Mouse (Mus musculus) intestine, embryonic 16.5 days (tissue): Measurements from ENCODE around the gene Amigo3. TPM values are rescaled to one million over a fixed set of nuclear protein-coding genes. Genes with fewer than 3 reads are reported as not detected.
A peak's percentile ranks its signal among the peaks of the same experiment; 100 is the strongest.

Experiments used
- ATAC-seq: fragments of 200-750 bp; cut with Nextera tagmentation; 2 replicates; pipeline ENCODE4 v1.8.0; 2017; ENCODE audit warnings: moderate TSS enrichment, moderate library complexity
- H3K27ac ChIP-seq: fragments of 300-500 bp; sonication (generic); 2 replicates; pipeline ENCODE4 v1.5.1; 2014; ENCODE audit warnings: mild to moderate bottlenecking, low read length
- H3K27me3 ChIP-seq: fragments of 300-500 bp; sonication (generic); replicated peaks from 2 replicates; pipeline ENCODE4 v1.6.1; 2014; ENCODE audit warnings: low read length, control low read depth, mixed read lengths; ENCODE audit not compliant: control insufficient read depth, insufficient read depth
- H3K36me3 ChIP-seq: fragments of 300-500 bp; sonication (generic); 2 replicates; pipeline ENCODE4 v1.6.1; 2014; ENCODE audit warnings: low read length, control low read depth; ENCODE audit not compliant: control insufficient read depth, insufficient read depth
- H3K4me1 ChIP-seq: fragments of 300-500 bp; sonication (generic); 2 replicates; pipeline ENCODE4 v1.6.1; 2014; ENCODE audit warnings: low read length, control low read depth, mixed read lengths; ENCODE audit not compliant: control insufficient read depth, insufficient read depth
- H3K4me2 ChIP-seq: fragments of 300-500 bp; sonication (generic); 2 replicates; pipeline ENCODE4 v1.6.1; 2014; ENCODE audit warnings: low read depth, low read length, control low read depth
- H3K4me3 ChIP-seq: fragments of 300-500 bp; sonication (generic); 2 replicates; pipeline ENCODE4 v1.5.1; 2014; ENCODE audit warnings: mild to moderate bottlenecking, low read length
- H3K9ac ChIP-seq: fragments of 300-500 bp; sonication (generic); 2 replicates; pipeline ENCODE4 v1.6.1; 2014; ENCODE audit warnings: low read depth, low read length
- H3K9me3 ChIP-seq: fragments of 300-500 bp; sonication (generic); 2 replicates; pipeline ENCODE4 v1.6.1; 2016; ENCODE audit warnings: low read length, control low read depth; ENCODE audit not compliant: control insufficient read depth
- WGBS: fragments of 180-500 bp; shearing (Covaris S2); extraction: QIAGEN DNeasy Blood & Tissue Kit; methylation state at CpG from one replicate; pipeline ENCODE4 v1.1.7; 2014; 5-methylcytosine and 5-hydroxymethylcytosine counted together
- polyA plus RNA-seq: library from polyadenylated mRNA; unstranded; fragments of >200 nt; fragmentation: Nextera tagmentation; extraction: Ambion mirVana; gene quantifications from 2 replicates; pipeline ENCODE4 v1.2.1, GENCODE M21; 2015

The Amigo3 gene
- polyA plus RNA-seq, 1 experiment from 2014 or later: 3.2 TPM

DNA sequence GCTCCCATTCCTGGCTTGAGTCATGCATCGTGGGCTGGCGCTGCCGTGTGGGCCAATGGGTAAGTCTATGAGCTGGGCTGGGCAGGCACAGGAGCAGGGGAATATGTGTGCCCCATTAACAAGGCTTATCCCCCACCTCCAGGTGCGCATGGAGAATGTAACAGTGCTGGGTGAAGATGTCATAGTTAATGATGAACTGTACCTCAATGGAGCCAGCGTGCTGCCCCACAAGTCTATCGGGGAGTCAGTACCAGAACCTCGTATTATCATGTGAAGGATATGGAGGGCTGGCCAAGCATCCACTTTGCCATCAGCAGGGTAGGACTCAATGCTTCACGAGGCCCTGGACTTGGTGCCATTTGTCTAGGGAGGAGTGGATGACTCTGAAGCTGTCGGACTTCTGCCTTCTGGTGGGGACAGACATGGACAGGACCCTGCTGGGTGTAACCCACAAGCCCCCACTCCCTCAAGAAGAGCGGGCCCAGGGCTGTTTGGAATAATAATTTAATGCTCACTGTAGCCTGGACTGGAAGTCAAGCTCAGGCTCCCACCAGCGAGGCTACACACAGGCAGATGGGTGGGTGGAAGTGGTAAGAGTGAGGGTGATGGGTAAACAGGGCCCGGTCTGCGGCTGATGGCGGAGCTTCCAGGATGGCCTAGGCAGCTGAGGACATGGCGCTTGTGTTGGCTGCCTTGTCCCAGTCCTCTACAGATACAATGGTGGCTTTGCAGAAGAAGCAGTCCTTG is 1.6 kb upstream of the Amigo3 start:
- peak overlapping the region; percentile 82 for H3K9ac ChIP-seq
- ATAC-seq: no peak
- no peak overlapping the region for H3K4me3 ChIP-seq
- WGBS: 92% methylated on average over 15 of the region's 15 CpGs
- no peaks in the 10 kb centered on the region for H3K27me3 ChIP-seq
- H3K27ac ChIP-seq: no peak overlapping the region
- no peak overlapping the region for H3K4me2 ChIP-seq
- H3K36me3 ChIP-seq: peaks cover 27% of the 10 kb centered on the region
- H3K4me1 ChIP-seq: peaks cover 45% of the 10 kb centered on the region
- H3K9me3 ChIP-seq: no peaks in the 10 kb centered on the region

GRCm38 (mm10) chr9:108051931-108052220 is 1.1 kb upstream of the Amigo3 start:
- peaks cover 45% of the 10 kb centered on the region for H3K4me1 ChIP-seq
- no peak overlapping the region for H3K4me2 ChIP-seq
- no peaks in the 10 kb centered on the region for H3K9me3 ChIP-seq
- peak overlapping the region; percentile 82; the same call in 1 of the 2 replicates for H3K9ac ChIP-seq
- no peak for ATAC-seq
- 83% methylated on average over 4 of the region's 4 CpGs for WGBS
- H3K4me3 ChIP-seq: no peak overlapping the region
- H3K27me3 ChIP-seq: no peaks in the 10 kb centered on the region
- H3K27ac ChIP-seq: no peak overlapping the region
- peaks cover 28% of the 10 kb centered on the region for H3K36me3 ChIP-seq

DNA sequence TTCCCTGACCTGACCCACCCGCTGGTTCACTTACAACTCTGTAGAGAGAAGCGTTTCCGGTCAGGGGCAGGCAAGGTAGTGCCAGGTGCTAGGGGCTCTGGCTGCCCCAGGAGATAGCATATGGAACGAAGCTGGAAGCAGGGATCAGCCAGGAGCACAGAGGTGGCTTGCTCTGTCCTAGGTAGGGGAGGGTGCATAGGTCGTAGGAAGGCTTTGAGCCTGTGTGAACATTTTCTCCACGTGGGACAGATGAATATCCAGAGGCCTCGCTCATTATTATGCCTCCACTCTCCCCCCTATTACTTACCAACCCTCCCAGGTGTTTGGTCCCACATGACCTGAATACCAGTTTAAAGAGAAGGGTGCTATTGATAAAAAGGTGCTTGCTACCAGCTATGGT is 548 bp upstream of the Amigo3 start:
- H3K9ac ChIP-seq: peak overlapping the region; percentile 43
- H3K9me3 ChIP-seq: no peaks in the 10 kb centered on the region
- ATAC-seq: no peak
- H3K36me3 ChIP-seq: peaks cover 28% of the 10 kb centered on the region
- H3K27ac ChIP-seq: peak overlapping the region; percentile 61
- H3K4me1 ChIP-seq: peaks cover 43% of the 10 kb centered on the region
- H3K4me2 ChIP-seq: no peak overlapping the region
- no peaks in the 10 kb centered on the region for H3K27me3 ChIP-seq
- H3K4me3 ChIP-seq: no peak overlapping the region
- 70% methylated on average over 7 of the region's 7 CpGs for WGBS

DNA sequence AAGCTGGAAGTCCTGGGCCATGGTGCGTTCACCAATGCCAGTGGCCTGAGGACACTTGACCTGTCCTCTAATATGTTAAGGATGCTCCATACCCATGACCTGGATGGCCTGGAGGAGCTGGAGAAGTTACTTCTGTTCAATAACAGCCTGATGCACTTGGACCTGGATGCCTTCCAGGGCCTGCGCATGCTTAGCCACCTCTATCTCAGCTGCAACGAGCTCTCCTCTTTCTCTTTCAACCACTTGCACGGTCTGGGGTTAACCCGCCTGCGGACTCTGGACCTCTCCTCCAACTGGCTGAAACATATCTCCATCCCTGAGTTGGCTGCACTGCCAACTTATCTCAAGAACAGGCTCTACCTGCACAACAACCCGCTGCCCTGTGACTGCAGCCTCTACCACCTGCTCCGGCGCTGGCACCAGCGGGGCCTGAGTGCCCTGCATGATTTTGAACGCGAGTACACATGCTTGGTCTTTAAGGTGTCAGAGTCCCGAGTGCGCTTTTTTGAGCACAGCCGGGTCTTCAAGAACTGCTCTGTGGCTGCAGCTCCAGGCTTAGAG is 786 bp downstream of the Amigo3 start:
- H3K9ac ChIP-seq: peak overlapping the region; percentile 63
- no peak overlapping the region for H3K4me2 ChIP-seq
- H3K4me1 ChIP-seq: peaks cover 31% of the 10 kb centered on the region
- H3K4me3 ChIP-seq: no peak overlapping the region
- ATAC-seq: no peak
- H3K9me3 ChIP-seq: no peaks in the 10 kb centered on the region
- peak overlapping the region; percentile 70 for H3K27ac ChIP-seq
- H3K36me3 ChIP-seq: peaks cover 28% of the 10 kb centered on the region
- no peaks in the 10 kb centered on the region for H3K27me3 ChIP-seq
- WGBS: 83% methylated on average over 15 of the region's 15 CpGs

DNA sequence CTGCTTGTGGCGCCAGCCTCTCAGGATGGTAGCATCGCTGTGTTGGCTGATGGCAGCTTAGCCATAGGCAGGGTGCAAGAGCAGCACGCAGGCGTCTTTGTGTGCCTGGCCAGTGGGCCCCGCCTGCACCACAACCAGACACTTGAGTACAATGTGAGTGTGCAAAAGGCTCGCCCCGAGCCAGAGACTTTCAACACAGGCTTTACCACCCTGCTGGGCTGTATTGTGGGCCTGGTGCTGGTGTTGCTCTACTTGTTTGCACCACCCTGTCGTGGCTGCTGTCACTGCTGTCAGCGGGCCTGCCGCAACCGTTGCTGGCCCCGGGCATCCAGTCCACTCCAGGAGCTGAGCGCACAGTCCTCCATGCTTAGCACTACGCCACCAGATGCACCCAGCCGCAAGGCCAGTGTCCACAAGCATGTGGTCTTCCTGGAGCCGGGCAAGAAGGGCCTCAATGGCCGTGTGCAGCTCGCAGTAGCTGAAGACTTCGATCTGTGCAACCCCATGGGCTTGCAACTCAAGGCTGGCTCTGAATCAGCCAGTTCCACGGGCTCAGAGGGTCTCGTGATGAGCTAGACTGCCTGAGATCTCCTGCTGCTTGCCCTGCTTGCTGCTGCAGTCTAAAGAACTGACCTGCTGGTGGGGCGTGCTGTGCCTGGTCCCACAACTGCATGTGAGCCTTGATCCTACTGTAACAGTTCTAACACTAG is 1.5 kb downstream of the Amigo3 start:
- peak overlapping the region; percentile 31; the same call in 1 of the 2 replicates for H3K9ac ChIP-seq
- peaks cover 34% of the 10 kb centered on the region for H3K36me3 ChIP-seq
- 89% methylated on average over 22 of the region's 22 CpGs for WGBS
- ATAC-seq: no peak
- no peaks in the 10 kb centered on the region for H3K27me3 ChIP-seq
- H3K4me2 ChIP-seq: no peak overlapping the region
- H3K4me1 ChIP-seq: peaks cover 31% of the 10 kb centered on the region
- no peak overlapping the region for H3K4me3 ChIP-seq
- peak overlapping the region; percentile 16; the same call in 1 of the 2 replicates for H3K27ac ChIP-seq
- no peaks in the 10 kb centered on the region for H3K9me3 ChIP-seq

DNA sequence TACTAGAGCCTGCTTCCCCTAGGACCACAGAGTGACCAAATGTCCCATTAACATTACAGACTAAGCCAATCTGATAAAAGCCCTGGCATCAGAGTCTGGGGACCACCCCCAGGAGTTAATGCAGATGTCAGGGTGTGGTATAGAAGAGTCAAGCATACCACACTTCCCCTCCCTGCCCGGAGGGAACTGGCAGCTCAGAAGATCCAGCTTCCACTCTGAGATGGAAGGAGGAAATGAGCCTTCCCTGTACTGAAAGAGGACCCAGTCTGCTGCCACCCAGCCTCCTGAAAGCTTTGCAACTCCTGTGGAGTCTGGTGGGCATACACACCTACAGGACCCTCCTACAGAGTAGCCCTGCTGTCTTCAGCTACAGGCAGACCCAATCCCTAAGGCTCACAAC is 2.1 kb downstream of the Amigo3 start:
- Histone ChIP-seq H3K9ac (no peak overlapping the region), H3K4me3 (no peak overlapping the region), H3K4me2 (no peak overlapping the region), H3K4me1 (peaks cover 28% of the 10 kb centered on the region), H3K36me3 (peaks cover 34% of the 10 kb centered on the region), H3K9me3 (no peaks in the 10 kb centered on the region), H3K27me3 (no peaks in the 10 kb centered on the region), H3K27ac (no peak overlapping the region)
- no peak for ATAC-seq
- 77% methylated on average over 1 of the region's 1 CpGs for WGBS

DNA sequence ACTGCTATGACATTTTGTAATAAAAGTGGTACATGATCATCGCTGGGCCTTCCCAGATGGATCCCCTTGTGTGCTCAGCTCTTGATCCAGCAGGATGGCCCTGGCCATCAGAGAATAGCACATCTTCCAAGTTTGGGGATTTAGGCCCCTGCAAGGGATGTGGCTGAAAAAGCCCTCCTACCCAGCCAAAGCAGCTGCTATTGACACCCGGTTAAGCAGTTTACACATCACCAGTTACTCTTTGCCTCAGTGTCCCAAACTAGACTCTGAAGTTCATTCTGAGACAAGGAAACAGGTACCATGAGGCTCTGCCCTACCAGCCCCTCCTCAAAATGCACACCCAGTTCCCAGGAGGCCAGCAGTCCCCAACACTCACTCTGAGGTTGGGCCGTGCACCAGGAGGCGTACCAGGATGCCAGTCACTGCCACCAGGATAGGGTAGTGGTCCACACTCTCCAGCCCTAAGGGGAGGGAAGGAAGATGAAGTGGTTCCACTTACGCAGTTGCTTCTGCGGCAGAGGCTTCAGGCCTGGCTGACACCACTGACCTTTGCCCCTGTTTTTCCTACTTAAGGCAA is 2.8 kb downstream of the Amigo3 start:
- no peak for ATAC-seq
- H3K9me3 ChIP-seq: no peaks in the 10 kb centered on the region
- no peaks in the 10 kb centered on the region for H3K27me3 ChIP-seq
- no peak overlapping the region for H3K9ac ChIP-seq
- peaks cover 28% of the 10 kb centered on the region for H3K36me3 ChIP-seq
- no peak overlapping the region for H3K4me2 ChIP-seq
- no peak overlapping the region for H3K27ac ChIP-seq
- WGBS: 85% methylated on average over 6 of the region's 6 CpGs
- peaks cover 23% of the 10 kb centered on the region for H3K4me1 ChIP-seq
- H3K4me3 ChIP-seq: no peak overlapping the region

GRCm38 (mm10) chr9:108056361-108057261 is 3.7 kb downstream of the Amigo3 start:
- H3K27me3 ChIP-seq: no peaks in the 10 kb centered on the region
- no peak overlapping the region for H3K27ac ChIP-seq
- H3K4me2 ChIP-seq: no peak overlapping the region
- H3K4me3 ChIP-seq: no peak overlapping the region
- H3K4me1 ChIP-seq: peaks cover 19% of the 10 kb centered on the region
- no peak overlapping the region for H3K9ac ChIP-seq
- no peaks in the 10 kb centered on the region for H3K9me3 ChIP-seq
- peaks cover 20% of the 10 kb centered on the region for H3K36me3 ChIP-seq
- ATAC-seq: no peak
- 81% methylated on average over 28 of the region's 28 CpGs for WGBS

- 94% methylated on average over 5 of the region's 5 CpGs for WGBS
- no peak overlapping the region for H3K4me2 ChIP-seq
- ATAC-seq: no peak
- no peaks in the 10 kb centered on the region for H3K27me3 ChIP-seq
- H3K27ac ChIP-seq: no peak overlapping the region
- H3K4me1 ChIP-seq: peaks cover 16% of the 10 kb centered on the region
- H3K4me3 ChIP-seq: no peak overlapping the region
- H3K36me3 ChIP-seq: peaks cover 16% of the 10 kb centered on the region
- H3K9ac ChIP-seq: no peak overlapping the region
- H3K9me3 ChIP-seq: no peaks in the 10 kb centered on the region
These were observed 4.3 kb downstream of the Amigo3 start for GRCm38 (mm10) chr9:108057262-108057562.
